Mouse (Mus musculus) telencephalon, adult 2 months (tissue): ENCODE data around the gene 2810006K23Rik.
"Not testable (repeated sequence)": the region's sequence is repeated elsewhere in the genome, so short reads cannot be mapped to it uniquely, and the experiment has no call there.

ENCODE experiments used
- DNase-seq: peaks from one replicate; pipeline ENCODE4 v3.0.0-alpha.2; 2011; ENCODE audit warnings: low read depth, low spot score

Gene 2810006K23Rik

DNA sequence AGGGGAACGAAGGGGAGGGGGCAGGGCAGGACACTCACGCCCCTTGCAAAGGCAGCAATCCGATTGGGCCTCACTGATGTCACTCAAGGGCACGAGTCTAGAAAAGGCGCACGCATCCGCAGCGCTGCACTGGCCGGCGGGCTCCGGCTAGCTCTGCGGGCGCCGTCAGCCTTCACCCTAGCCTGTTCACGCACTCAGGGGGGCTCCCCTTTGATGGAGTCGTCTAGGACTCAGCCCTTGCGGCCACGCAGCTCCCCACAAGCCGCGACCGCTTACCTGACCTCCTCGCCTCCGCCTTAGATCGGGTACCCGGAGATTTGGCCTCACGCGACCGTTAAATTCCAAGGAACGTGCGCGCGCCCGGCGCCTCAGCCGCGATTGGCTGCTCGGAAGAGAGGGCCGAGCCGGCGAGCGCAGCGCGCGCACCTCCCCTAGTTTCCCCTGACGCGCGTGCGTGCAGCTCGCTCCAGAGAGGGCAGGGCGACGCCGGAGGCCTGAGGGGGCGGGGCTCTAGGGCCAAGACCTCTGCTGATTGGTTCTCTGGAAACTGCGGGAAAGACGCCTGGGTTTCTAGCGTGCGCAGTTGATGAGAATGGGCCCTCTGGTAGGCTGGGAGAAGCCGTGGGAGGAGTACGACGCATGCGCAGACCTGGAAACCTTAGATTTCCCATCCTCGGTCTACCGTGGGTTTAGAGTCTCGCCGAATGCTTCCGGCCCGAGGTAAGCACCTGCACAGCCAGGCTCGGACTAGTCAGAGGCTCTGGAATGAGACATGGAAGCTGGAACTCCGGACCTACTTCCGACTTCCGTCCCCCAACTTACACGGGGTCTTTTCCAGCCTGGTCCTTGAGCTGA lies at the start of gene 2810006K23Rik, which contains the start of gene Mphosph9:
Gene 2810006K23Rik (plus strand): TSS at position 580 of the 855 bp plus-strand sequence.
Gene Mphosph9 (minus strand): TSS at position 463 of the 855 bp plus-strand sequence.
- DNase-seq: peak; percentile 99

DNA sequence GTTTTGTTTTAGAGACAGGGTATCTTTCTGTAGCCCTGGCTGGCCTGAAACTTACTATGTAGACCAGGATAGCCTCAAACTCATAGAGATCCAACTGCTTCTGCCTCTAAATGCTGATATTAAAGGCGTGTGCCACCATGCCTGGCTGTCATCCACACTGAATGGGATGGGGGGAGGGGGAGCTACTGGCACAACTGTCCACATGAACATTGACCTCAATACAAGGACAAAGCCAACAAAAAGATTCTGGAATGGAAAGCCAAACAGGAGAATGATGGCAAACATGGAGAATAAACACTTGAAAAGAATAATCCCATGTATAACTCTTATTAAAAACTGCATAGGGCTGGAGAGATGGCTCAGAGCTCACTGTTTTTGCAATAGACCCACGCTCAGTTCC lies 45.0 kb upstream of the 2810006K23Rik start:
- DNase-seq: no peak

DNA sequence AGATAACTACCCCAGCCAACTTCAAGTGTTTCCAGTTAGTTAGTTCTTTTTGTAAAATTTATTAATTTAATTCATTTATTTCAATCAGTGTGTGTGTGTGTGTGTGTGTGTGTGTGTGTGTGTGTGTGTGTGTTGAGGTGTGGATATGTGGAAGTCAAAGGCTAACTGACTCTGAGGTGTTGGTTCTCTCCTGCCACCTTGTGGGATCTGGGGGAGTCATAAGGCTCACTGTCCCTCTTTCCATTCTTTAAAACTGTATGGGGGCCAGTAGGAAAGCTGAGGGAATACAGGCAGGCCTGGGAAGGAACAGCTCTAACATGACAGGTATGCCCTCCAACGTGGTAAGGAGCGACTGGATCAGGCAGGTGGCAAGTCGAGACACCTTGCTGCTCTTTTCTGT lies 43.6 kb upstream of the 2810006K23Rik start:
- DNase-seq: no peak

DNA sequence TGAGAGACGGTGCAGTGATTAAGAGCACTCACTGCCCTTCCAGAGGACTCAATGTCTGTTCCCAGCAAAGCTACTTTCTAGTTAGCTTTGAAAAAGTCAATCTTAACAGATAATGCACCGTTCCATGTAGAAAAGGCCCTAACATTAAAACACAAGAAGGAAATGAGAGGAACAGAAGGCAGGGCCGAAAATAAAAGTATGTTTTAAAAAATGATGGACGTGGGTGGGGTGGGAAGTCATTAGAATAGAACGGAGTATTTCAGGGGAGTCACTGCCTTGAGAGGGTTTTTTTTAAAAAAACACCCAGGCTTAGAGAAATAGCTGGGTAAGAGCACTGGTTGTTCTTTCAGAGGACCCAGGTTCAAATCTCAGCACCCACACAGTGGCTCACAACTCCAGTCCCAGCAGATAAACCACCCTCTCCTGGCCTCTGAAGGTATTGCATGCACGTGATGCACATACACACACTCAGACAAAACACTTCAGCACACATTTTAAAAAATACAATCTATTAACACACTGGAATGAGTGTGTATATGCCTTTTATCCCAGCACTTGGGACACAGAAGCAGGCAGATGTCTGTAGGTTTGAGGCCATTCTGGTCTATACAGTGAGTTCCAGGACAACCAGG lies 40.2 kb upstream of the 2810006K23Rik start:
- DNase-seq: peak; percentile 73

DNA sequence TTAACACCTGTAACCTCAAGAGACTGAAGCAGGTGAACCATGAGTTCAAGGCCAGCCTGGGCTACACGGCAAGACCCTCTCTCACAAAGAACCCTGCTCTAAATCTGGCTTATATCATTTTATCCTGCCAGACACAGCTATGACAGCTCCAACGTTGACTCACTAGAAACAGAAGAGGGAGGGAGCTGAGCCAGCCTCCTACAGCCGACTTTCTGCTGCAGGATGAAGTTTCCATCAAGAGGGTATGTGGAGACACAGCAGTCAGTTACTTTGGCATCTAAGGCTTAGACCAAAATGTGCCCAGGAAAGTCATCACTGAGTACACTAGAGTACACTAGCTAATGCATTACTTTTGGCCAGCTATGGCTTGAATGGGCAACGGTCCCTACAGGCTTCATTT lies 37.7 kb upstream of the 2810006K23Rik start:
- DNase-seq: no peak

DNA sequence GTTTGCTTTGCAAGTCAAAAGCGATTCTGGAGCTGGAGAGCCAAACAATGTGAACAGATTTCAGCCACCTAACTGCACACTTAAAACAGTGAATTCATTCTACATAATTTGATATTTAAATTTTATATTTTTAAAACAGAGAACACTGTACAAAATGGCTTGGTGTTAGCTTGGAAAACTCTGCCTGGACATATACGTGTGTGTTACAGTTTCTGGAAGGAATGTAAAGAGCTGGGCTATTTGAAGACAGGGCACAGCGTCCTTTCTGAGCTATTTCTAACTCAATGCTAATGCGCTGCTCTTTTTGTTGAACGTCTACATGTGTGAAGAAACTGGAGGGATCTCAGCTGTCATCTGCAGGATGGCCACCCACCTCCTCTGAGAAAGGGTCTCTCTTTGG lies 33.9 kb upstream of the 2810006K23Rik start:
- peak; percentile 55 for DNase-seq

DNA sequence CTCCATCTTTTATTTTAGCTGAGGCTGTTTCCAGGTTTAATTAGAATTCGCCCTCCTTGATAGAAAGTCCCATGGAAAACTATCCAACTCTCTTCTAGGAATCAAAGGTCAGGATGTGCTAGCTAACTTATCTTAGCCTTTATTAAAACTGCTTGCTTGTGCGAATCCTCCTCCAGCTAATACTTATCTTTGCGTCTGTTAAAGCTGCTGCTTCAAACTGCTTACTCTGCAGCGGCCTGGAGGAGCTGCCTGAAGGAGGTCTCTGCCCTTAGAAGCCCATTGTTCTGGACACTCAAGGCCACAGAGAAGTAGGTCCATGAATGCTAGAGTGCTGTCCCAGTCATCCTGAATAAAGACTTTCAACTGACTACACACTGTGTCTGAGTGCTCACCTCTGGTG lies 31.4 kb upstream of the 2810006K23Rik start:
- no peak for DNase-seq

DNA sequence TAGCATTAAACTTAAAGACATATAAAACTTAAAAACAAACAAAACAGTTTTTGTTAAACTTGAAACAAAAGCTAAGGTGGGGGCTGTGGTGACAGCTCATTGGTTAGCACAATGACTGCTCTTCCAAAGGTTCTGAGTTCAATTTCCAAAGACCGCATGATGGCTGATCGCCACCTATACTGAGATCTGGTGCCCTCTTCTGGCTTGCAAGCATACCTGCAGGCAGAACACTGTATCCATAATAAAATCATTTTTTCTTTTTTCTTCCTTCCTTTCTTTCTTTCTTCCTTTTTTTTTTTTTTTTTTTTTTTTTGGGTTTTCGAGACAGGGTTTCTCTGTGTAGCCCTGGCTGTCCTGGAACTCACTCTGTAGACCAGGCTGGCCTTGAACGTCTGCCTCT lies 28.6 kb upstream of the 2810006K23Rik start:
- DNase-seq: not testable (repeated sequence)

DNA sequence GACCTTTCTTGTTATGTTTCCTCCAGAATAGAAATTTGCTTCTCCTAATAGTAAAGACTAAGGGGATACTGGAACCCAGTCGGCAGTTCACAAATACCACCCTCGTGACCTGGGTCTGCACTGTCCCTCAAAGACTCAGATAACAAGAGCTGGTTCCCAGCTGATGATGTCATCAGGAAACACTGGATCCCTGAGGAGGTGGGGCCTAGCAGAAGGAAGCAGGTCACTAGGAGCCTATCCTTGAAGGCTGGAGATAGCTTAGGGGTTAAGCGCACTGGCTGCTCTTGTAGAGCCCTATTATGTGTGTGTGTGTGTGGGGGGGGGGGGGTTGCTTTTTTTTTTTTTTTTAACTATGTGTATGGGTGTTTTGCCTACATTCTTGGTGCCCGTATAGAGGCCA lies 27.8 kb upstream of the 2810006K23Rik start:
- no peak for DNase-seq

DNA sequence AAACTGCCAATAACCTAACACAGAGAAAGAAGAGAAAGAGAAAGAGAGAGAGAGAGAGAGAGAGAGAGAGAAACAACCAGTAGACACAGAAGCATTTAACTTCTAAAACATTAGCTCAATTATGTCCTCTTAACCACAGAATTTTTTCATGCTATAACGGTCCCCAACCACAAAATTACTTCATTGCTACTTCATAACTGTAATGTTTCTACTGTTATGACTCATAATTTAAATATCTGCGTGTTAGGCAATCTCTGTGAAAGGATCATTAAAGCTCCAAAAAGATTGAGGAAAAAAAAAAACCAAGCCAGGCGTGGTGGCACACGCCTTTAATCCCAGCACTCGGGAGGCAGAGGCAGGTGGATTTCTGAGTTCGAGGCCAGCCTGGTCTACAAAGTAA lies 25.0 kb upstream of the 2810006K23Rik start:
- not testable (repeated sequence) for DNase-seq

DNA sequence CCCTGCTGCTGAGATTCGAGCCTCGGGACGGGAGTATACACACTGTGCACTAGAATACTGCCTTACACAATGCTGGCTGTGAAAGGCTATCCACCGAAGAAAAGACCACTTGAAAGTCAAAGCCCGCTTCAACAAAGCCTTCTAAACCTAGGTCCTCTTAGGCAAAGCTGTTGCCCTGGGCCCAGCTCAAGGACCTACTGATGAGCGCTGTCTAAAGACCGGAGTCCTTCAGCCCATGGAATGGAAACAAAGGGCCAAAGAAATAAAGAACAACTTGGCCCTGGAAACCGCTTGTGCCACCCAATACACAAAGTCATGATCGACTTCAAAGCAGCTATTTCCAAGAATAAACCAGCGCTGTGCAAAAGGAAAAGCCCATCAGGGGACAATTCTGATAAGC lies 18.7 kb upstream of the 2810006K23Rik start:
- DNase-seq: no peak

DNA sequence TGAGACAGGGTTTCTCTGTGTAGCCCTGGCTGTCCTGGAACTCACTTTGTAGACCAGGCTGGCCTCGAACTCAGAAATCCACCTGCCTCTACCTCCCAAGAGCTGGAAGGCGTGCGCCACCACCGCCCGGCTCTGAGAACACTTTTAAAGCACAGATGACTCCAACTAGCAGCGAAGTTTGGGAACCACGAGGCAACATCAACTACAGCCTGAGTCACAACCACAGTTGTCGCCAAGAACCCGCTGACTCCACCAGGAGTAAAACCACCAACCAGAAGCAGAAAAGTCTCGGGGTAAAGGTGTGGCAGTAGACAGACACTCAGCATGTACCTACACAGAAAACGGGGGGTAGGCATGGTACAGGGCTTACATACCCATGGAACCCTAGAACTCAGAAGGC lies 17.8 kb upstream of the 2810006K23Rik start:
- no peak for DNase-seq

DNA sequence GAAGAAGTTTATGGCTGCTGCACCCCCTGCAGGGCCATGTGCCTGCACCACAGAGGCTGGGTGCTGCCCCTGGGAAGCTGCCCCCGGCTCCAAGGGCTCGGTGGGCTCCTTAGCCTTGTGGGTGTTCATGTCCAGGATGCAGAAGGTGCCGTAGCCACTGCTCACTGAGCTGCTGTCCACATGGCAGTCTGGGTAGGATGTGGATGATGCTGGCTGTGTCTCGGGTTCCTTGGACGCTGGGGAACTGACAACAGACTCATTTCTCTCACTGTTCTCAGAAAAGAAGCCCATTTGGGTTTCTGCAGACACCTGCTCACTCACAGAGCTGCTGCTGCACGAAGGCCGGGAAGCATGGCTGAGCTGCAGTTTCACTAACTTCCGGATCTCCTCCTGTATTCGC lies 12.4 kb upstream of the 2810006K23Rik start:
- DNase-seq: no peak

DNA sequence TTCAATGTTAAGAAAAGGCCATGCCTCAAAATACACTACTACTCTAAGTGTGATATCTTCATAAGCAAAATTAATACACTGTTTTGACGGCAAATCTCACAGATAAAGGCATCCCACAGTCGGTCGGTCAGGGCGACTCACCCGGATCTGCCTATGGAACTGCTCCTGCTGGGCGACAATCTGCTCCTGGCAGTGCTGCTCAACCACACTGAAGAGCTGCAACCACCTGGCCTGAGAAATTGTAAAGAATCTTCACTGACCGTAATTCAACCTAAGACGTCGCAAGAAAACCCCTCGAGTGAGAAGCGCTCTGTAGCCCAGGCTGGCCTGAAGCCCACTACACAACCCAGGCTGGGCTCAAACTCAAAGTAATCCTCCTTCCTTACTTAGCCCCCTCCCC lies 11.9 kb upstream of the 2810006K23Rik start:
- DNase-seq: no peak

DNA sequence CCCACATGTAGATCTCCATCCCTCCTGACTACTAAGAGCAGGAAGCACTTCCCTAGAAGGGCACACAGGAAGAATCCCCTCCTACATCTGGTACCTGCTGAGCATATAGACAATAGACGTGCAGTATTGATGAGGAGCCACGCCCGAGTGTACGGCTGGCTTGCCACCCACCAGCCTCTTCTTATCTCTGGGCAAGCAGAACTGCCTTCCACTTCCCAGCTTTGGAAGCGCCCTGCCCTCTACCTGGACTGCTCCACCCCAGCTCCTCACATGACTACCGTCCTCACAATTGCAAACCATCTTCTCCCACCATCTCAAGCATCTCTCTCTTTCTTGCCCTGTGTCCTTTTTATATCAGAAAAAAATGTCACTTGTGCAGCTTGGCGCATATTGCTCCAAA lies 10.2 kb upstream of the 2810006K23Rik start:
- no peak for DNase-seq

DNA sequence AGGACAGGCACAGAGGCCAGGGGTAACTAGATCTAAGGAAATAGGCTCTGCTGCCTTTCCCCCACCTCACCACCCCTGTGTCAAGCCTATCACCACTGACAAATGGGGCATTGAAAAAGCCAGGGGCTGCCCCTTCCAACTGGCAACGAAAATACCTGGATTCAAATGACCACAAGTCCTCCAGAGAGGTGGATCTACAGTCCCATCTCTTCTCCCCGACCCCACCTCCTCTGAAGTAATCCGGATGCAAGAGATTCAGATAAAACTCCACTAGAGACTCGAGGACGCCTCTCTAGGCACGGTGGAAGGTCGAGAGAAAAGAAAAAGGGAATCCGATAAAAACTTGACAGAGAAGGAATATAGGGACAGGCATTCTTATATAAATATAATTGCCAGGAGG lies 1.1 kb upstream of the 2810006K23Rik start:
- DNase-seq: no peak

DNA sequence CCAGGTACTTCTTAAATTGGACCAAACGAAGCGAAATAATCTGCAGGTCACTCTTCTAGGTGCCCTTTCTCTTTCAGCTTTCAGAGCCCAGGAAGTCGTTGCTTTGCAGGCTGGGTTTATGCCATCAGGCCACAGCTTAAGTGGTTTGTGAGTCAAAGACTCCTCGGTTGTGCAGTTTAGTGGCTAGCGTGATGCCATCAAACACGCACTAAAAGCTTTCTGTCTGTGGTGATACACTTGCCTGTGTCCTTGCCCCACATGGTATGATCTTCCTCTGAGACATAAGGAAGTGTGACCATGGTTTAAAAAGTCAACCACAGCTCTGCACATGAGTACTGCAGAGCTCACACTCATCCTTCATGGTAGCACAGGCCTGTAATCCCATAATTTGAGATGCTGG lies 2.2 kb downstream of the 2810006K23Rik start:
- no peak for DNase-seq

DNA sequence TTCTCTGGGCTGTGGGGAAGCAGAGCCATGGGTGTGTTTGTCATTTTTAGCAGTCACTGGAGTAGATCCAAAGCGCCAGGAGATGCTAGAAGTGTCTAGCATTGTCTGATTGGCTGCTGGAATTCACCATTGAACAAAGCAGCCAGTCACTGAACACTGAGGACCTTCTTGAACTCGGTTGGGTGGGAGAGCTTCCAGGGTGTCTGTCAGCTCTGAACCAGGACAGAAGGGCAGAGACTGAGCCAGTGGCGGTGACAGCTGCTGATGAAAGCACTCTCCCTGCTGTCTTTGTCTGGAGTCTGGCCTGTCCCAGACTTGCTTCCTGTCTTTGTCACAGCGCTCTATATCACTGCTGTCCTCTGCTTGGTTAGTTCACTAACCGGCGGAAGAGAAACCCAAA lies 6.5 kb downstream of the 2810006K23Rik start:
- peak; percentile 79 for DNase-seq

DNA sequence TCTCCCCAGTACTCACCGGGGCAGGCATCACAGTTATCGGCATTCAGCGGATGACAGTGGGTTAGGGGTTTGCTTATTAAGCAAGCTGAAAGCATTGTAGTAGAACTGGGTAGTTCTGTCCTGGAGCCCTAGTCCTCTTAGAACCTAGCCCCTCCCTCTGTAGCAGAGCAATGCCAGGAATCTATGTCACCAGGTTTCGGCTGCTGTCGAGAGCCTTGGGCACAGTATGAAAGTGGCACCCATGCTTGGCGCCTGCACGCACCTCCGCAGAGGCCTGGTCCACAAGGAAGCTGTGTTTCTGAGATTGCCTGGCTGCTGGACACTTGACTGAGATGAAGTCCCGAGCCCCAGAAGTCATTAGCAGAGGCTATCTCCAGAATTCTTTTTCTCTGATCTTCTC lies 9.2 kb downstream of the 2810006K23Rik start:
- DNase-seq: no peak

DNA sequence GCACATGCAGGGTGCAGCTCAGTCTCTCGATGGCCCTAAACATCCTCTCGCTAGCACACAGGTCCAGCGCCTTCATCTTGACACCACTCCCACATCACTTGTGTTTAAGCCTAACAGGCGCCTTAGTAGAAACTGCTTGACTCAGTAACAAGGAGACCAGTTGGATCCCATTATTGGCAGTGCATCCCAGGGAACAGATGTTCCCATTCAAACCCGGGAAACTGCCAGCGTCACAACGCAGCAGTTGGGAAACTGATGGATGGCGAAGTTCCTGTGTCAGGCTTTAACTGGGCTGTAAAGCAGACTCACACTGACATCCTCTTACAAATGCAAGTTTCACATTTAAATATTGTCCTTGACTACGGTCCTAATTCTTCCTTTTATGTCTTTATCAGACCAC lies 10.0 kb downstream of the 2810006K23Rik start:
- peak; percentile 75 for DNase-seq

DNA sequence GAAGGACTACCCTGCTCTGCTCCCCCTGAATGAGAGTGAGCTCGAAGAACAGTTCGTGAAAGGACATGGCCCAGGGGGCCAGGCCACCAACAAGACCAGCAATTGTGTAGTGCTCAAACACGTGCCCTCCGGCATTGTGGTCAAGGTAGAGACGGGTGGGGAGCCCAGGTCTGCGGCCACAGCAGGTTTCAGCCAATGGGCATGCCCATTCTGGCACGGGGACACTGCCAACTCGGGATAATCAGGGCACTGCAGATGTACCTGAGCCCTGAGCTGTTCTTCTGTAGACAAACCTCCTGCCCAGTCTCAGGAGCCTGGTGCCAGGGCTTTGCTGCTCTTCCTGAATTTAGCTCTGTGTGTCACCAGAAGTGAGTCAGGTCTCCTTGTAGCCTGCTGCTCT lies 10.9 kb downstream of the 2810006K23Rik start:
- DNase-seq: no peak

DNA sequence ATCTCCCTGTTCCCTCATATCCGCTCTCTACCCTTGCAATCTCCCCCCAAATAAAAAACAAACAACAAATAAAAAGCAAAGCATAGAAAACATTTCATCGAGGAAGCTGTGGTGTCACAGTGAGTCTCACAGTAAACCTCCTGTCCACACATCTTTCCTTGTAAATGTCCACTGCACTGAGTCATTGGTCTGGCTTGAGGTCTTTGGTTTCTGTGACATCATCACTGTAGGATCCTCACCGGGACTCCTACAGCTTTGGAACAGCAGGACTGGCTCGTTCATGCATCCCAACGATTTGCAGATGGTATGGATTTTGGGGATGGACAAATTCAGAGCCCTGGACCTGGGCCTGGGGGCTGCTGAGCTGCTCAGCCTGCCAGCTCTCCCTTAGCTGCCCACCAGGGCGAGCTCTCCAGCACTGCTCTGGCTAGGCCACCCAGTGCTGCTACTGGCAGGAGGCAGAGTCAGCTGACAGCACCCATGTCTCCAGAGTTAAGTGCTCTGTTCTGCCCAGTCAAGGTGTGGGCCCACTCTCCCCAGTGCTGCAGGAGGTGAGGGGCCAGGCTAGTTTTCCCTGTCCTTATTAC lies 14.0 kb downstream of the 2810006K23Rik start:
- DNase-seq: not testable (repeated sequence)

DNA sequence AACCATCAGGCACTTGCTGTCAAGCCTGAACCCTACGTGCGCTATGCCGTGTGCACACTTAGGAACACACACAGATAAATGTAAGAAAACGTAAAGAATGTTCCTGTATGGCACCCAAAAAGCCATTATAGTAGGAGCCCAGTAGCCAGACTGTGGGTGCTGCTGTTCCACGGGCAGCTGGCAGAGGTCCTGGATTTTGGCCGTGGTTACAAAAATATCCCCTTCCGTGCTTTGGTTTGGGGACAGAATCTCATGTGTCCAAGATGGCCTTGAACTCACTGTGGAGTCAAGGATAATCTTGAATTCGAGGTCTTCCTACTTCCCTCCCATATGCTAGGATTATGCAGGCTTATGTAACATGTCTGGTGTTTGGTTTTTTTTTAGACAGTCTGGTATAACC lies 15.0 kb downstream of the 2810006K23Rik start:
- DNase-seq: no peak
